Comparison of ENCODE assay signal across 24 mouse cellular contexts in the genomic region with DNA sequence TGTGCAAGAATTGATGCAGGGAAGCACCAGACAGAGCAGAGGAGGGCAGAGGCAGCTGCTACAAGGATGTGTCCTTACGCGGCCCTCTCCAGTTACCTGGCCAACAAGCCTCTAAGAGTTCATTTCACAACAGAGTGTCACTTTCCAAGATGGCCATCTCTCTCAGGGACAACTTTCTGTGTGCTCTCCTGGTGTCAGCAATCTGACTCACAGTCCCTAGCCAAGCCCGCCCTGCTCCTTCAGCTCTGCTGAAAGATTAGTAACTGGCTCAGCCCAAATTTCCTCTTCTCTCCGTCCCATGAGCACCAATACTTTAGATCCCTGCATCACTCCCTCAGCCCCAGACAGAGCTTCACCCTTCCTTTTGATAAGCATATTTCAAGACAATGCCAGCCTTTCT.
"Had no signal": no experiment of that assay in that cellular context is flagged by ENCODE, and none has a peak within 500 bp of the region (broad histone marks: within the 10 kb centered on the region; RNA-seq: fewer than 3 reads in every experiment).

No protein-coding gene starts in this region.

- H3K4me2 ChIP-seq: limb, embryonic 13.5 days; liver, embryonic 12.5 days; liver, embryonic 15.5 days; lung, embryonic 15.5 days; midbrain, embryonic 13.5 days; neural tube, embryonic 13.5 days; stomach, embryonic 15.5 days had no signal

- ATAC-seq: liver, embryonic 12.5 days; midbrain, embryonic 13.5 days; midbrain, embryonic 16.5 days had no signal

- H3K9me3 ChIP-seq: limb, embryonic 10.5 days; limb, embryonic 13.5 days; liver, embryonic 12.5 days; liver, embryonic 15.5 days; lung, embryonic 15.5 days; megakaryocyte, embryonic 14.5 days; midbrain, embryonic 10.5 days; midbrain, embryonic 13.5 days; neural tube, embryonic 13.5 days; stomach, embryonic 15.5 days had no signal

- H3K27me3 ChIP-seq: limb, embryonic 13.5 days; liver, embryonic 12.5 days; liver, embryonic 15.5 days; lung, embryonic 15.5 days; megakaryocyte, embryonic 14.5 days; midbrain, embryonic 13.5 days; neural tube, embryonic 13.5 days; stomach, embryonic 15.5 days had no signal

- H3K36me3 ChIP-seq: limb, embryonic 10.5 days; limb, embryonic 13.5 days; liver, embryonic 12.5 days; liver, embryonic 15.5 days; lung, embryonic 15.5 days; midbrain, embryonic 10.5 days; midbrain, embryonic 13.5 days; neural tube, embryonic 13.5 days; stomach, embryonic 15.5 days had no signal

- H3K27ac ChIP-seq: layer of hippocampus, adult 2 months; limb, embryonic 10.5 days; limb, embryonic 13.5 days; liver, embryonic 12.5 days; liver, embryonic 15.5 days; lung, embryonic 15.5 days; midbrain, embryonic 10.5 days; midbrain, embryonic 13.5 days; neural tube, embryonic 13.5 days; stomach, embryonic 15.5 days had no signal

- H3K4me1 ChIP-seq: liver, embryonic 12.5 days; liver, embryonic 15.5 days; lung, embryonic 15.5 days; megakaryocyte, embryonic 14.5 days; midbrain, embryonic 13.5 days had no signal

- H3K9ac ChIP-seq: limb, embryonic 13.5 days; liver, embryonic 12.5 days; liver, embryonic 15.5 days; lung, embryonic 15.5 days; midbrain, embryonic 13.5 days; neural tube, embryonic 13.5 days; stomach, embryonic 15.5 days had no signal

- H3K4me3 ChIP-seq: layer of hippocampus, adult 2 months; limb, embryonic 10.5 days; limb, embryonic 13.5 days; liver, embryonic 12.5 days; liver, embryonic 15.5 days; lung, embryonic 15.5 days; megakaryocyte, embryonic 14.5 days; midbrain, embryonic 10.5 days; midbrain, embryonic 13.5 days; myocyte; neural tube, embryonic 13.5 days; stomach, embryonic 15.5 days had no signal

- DNase-seq: kidney, postnatal 14 days; layer of hippocampus, adult 9-11 months; liver; lung, adult 18-20 months; lung, postnatal 10 days; lung, postnatal 36 days; retina, postnatal 1 day; right cerebral cortex, postnatal 25 days; spleen, adult 18-20 months; thymus, adult 18-20 months; thymus, postnatal 36 days had no signal
